Mouse (Mus musculus) MEL (cell line): Measurements from ENCODE around the gene Gng12. TPM values are rescaled to one million over a fixed set of nuclear protein-coding genes. Genes with fewer than 3 reads are reported as not detected.

ENCODE experiments used
- DNase-seq: peaks from one replicate; pipeline ENCODE4 v3.0.0; 2011; ENCODE audit warnings: low read depth, low spot score
- H3K27ac ChIP-seq: 2 replicates; pipeline ENCODE4 v1.5.1; 2012; ENCODE audit warnings: low read depth, mild to moderate bottlenecking, control low read depth, low read length, moderate library complexity; ENCODE audit not compliant: control insufficient read depth
- H3K27me3 ChIP-seq, 2 experiments: fragments of 150-350 bp in 1 of 2; sonication (generic) in 1 of 2; 2 replicates each; pipeline ENCODE4 v1.6.1; 2012; ENCODE audit warnings: low read length in 2 of 2, mild to moderate bottlenecking in 2 of 2, improper control_type of control experiment in 1 of 2, moderate library complexity in 1 of 2; ENCODE audit not compliant: insufficient read depth in 2 of 2, control insufficient read depth in 1 of 2
- H3K36me3 ChIP-seq, 2 experiments: 2 replicates each; pipeline ENCODE4 v1.6.1; 2012 to 2014; ENCODE audit warnings: low read length in 2 of 2, improper control_type of control experiment in 1 of 2, inconsistent platforms in 1 of 2, mild to moderate bottlenecking in 1 of 2; ENCODE audit not compliant: insufficient read depth in 2 of 2, control insufficient read depth in 1 of 2
- H3K4me1 ChIP-seq, 2 experiments: fragments of 150-350 bp in 1 of 2; sonication (generic) in 1 of 2; 2 replicates each; pipeline ENCODE4 v1.6.1; 2012; ENCODE audit warnings: low read length in 2 of 2, improper control_type of control experiment in 1 of 2, mild to moderate bottlenecking in 1 of 2; ENCODE audit not compliant: insufficient read depth in 2 of 2, control insufficient read depth in 1 of 2
- H3K4me3 ChIP-seq, 2 experiments: fragments of 150-350 bp in 1 of 2; sonication (generic) in 1 of 2; 2 replicates each; pipeline ENCODE4 v1.5.1; 2012; ENCODE audit warnings: low read depth in 2 of 2, low read length in 2 of 2, mild to moderate bottlenecking in 2 of 2, moderate library complexity in 2 of 2, control low read depth in 1 of 2, improper control_type of control experiment in 1 of 2; ENCODE audit not compliant: control insufficient read depth in 1 of 2, insufficient read depth in 1 of 2
- H3K79me2 ChIP-seq: 2 replicates; pipeline ENCODE4 v1.6.1; 2012; ENCODE audit warnings: mild to moderate bottlenecking, low read length, moderate library complexity; ENCODE audit not compliant: control insufficient read depth, poor library complexity, insufficient read depth
- H3K9ac ChIP-seq: 2 replicates; pipeline ENCODE4 v1.6.1; 2012; ENCODE audit warnings: low read depth, mild to moderate bottlenecking, control low read depth, low read length, moderate library complexity; ENCODE audit not compliant: control insufficient read depth, poor library complexity, severe bottlenecking
- H3K9me3 ChIP-seq: fragments of 150-350 bp; sonication (generic); replicated peaks from 2 replicates; pipeline ENCODE4 v1.6.1; 2012; ENCODE audit warnings: mild to moderate bottlenecking, low read length, improper control_type of control experiment, moderate library complexity; ENCODE audit not compliant: insufficient read depth
- CHD2 ChIP-seq: IDR thresholded peaks from 2 replicates; pipeline ENCODE4 v1.6.1; 2011; ENCODE audit warnings: low read length, improper control_type of control experiment
- ELF1 ChIP-seq: IDR thresholded peaks from 2 replicates; pipeline ENCODE4 v1.6.1; 2014; ENCODE audit warnings: low read depth, mild to moderate bottlenecking, inconsistent platforms, low read length, improper control_type of control experiment, moderate library complexity
- EP300 ChIP-seq, 2 experiments: IDR thresholded peaks; 2 replicates each; pipeline ENCODE4 v1.6.1; 2011; ENCODE audit warnings: improper control_type of control experiment in 2 of 2, low read length in 2 of 2, low read depth in 1 of 2, mild to moderate bottlenecking in 1 of 2
- ETS1 ChIP-seq: IDR thresholded peaks from 2 replicates; pipeline ENCODE4 v1.6.1; 2012; ENCODE audit warnings: low read depth, mild to moderate bottlenecking, inconsistent platforms, low read length, improper control_type of control experiment, moderate library complexity
- GABPA ChIP-seq: IDR thresholded peaks from 2 replicates; pipeline ENCODE4 v1.6.1; 2012; ENCODE audit warnings: low read depth, mild to moderate bottlenecking, inconsistent platforms, low read length, improper control_type of control experiment, moderate library complexity
- GATA1 ChIP-seq: IDR thresholded peaks from 2 replicates; pipeline ENCODE4 v1.6.1; 2011; ENCODE audit warnings: low read depth, low read length, improper control_type of control experiment
- HCFC1 ChIP-seq: IDR thresholded peaks from 2 replicates; pipeline ENCODE4 v1.6.1; 2012; ENCODE audit warnings: low read depth, mild to moderate bottlenecking, inconsistent platforms, low read length, improper control_type of control experiment, moderate library complexity
- KAT2A ChIP-seq: conservative IDR thresholded peaks from 2 replicates; pipeline ENCODE4 v1.6.1; 2012; ENCODE audit warnings: low read depth, low read length, improper control_type of control experiment, inconsistent platforms
- RCOR1 ChIP-seq: IDR thresholded peaks from 2 replicates; pipeline ENCODE4 v1.6.1; 2012; ENCODE audit warnings: low read depth, mild to moderate bottlenecking, inconsistent platforms, low read length, improper control_type of control experiment
- SIN3A ChIP-seq: IDR thresholded peaks from 2 replicates; pipeline ENCODE4 v1.6.1; 2012; ENCODE audit warnings: low read length, improper control_type of control experiment, inconsistent platforms
- TAL1 ChIP-seq: IDR thresholded peaks from 2 replicates; pipeline ENCODE4 v1.6.1; 2012; ENCODE audit warnings: mild to moderate bottlenecking, inconsistent platforms, low read length, moderate library complexity, mixed read lengths
- TBP ChIP-seq: IDR thresholded peaks from 2 replicates; pipeline ENCODE4 v1.8.0; 2011; ENCODE audit warnings: low read depth, low read length, improper control_type of control experiment
- TCF12 ChIP-seq: IDR thresholded peaks from 2 replicates; pipeline ENCODE4 v1.6.1; 2014; ENCODE audit warnings: low read depth, mild to moderate bottlenecking, inconsistent platforms, low read length, improper control_type of control experiment, moderate library complexity
- USF1 ChIP-seq: IDR thresholded peaks from 2 replicates; pipeline ENCODE4 v1.6.1; 2014; ENCODE audit warnings: low read depth, mild to moderate bottlenecking, inconsistent platforms, low read length, improper control_type of control experiment, moderate library complexity
- ZNF384 ChIP-seq: IDR thresholded peaks from 2 replicates; pipeline ENCODE4 v1.6.1; 2012; ENCODE audit warnings: low read depth, mild to moderate bottlenecking, inconsistent platforms, low read length, improper control_type of control experiment
- polyA plus RNA-seq, 2 experiments: library from polyadenylated mRNA; stranded (reverse) in 1 of 2; unstranded in 1 of 2; fragments of >175 nt in 1 of 2; fragments of >200 nt in 1 of 2; gene quantifications; 2 replicates each; pipeline versions ENCODE4 v1.2.1 to v1.2.4; 2012; ENCODE audit warnings: low replicate concordance in 2 of 2, low read depth in 1 of 2; ENCODE audit not compliant: insufficient read length in 2 of 2, insufficient read depth in 1 of 2, missing spikeins in 1 of 2
- total RNA-seq: library from RNA; depleted of rRNA; stranded (reverse); fragments of 300-350 nt; gene quantifications from 2 replicates; pipeline ENCODE4 v1.2.3, GENCODE M21; 2012

Gng12 gene
- total and polyA plus RNA-seq, 3 experiments: 16.8 to 44.0 TPM; not detected in 1

- TF ChIP-seq GABPA: no peak
- peak; percentile 75 for TF ChIP-seq ZNF384
- TF ChIP-seq, all 39 proteins: peak for 1
- Histone ChIP-seq H3K36me3 (peaks cover 0 to 57% of the 10 kb centered on the region in 2 experiments; a peak in 2 of 4 replicates), H3K4me1 (peaks cover 26 to 54% of the 10 kb centered on the region in 2 experiments), H3K9me3 (no peaks in the 10 kb centered on the region), H3K9ac (no peak overlapping the region), H3K79me2 (peaks cover 6% of the 10 kb centered on the region), H3K27me3 (no peaks in the 10 kb centered on the region), H3K27ac (peak overlapping the region; percentile 54), H3K4me3 (no peak overlapping the region)
- DNase-seq: no peak
Observed at GRCm38 (mm10) chr6:66943367-66944189, 47.4 kb downstream of the Gng12 start.

- Histone ChIP-seq H3K79me2 (peaks cover 6% of the 10 kb centered on the region), H3K9me3 (no peaks in the 10 kb centered on the region), H3K27me3 (no peaks in the 10 kb centered on the region)
- TF ChIP-seq RCOR1 (0 out of 2 replicates have a peak, but pooled peaks have one; percentile 14), ZNF384 (peak; percentile 94), EP300 (IDR thresholded peaks at IDR 0.05; ENCODE audit: low read depth in 1 of 2, low read length in 2 of 2) (peak; percentile 9 to 71; a peak in 2 of 4 replicates), TCF12 (peak; percentile 75), TBP (no peak), KAT2A (no peak), HCFC1 (0 out of 2 replicates have a peak, but pooled peaks have one; percentile 10), ELF1 (peak; percentile 82), USF1 (0 out of 2 replicates have a peak, but pooled peaks have one; percentile 16), ETS1 (peak; percentile 74), SIN3A (peak; percentile 70), CHD2 (no peak), TAL1 (peak; percentile 32; the same call in 1 of the 2 replicates), GATA1 (peak; percentile 60; the same call in 1 of the 2 replicates)
- TF ChIP-seq, all 39 proteins: peak for 11
- Histone ChIP-seq H3K4me3 (peak overlapping the region in 1 of 2 experiments; percentile 27; a peak in 1 of 4 replicates), H3K9ac (peak overlapping the region; percentile 40), H3K36me3 (peaks cover 0 to 64% of the 10 kb centered on the region in 2 experiments; a peak in 2 of 4 replicates), H3K4me1 (peaks cover 31 to 58% of the 10 kb centered on the region in 2 experiments), H3K27ac (peak overlapping the region; percentile 54)
- DNase-seq: peak; percentile 58
Observed at GRCm38 (mm10) chr6:66944190-66945003, 48.2 kb downstream of the Gng12 start.
